ENCODE assay signal across 11 mouse cellular contexts in genomic region chr1:161214465-161214864, GRCm38 (mm10). TPM values are rescaled to one million over a fixed set of nuclear protein-coding genes. Genes with fewer than 3 reads are reported as not detected.
A peak's percentile ranks its signal among the peaks of the same experiment; 100 is the strongest.
DNase-seq lines count a peak whose midpoint lies in the region; ATAC-seq and TF ChIP-seq lines count a peak whose summit lies in the region.
"Had no signal": no experiment of that assay in that cellular context is flagged by ENCODE, and none has a peak within 500 bp of the region (broad histone marks: within the 10 kb centered on the region; RNA-seq: fewer than 3 reads in every experiment).

No protein-coding gene starts in this region.

- H3K4me1 ChIP-seq in hindbrain, embryonic 11.5 days (replicated peaks; ENCODE audit: control insufficient read depth, insufficient read depth, low read length) = no peaks in the 10 kb centered on the region
- no peaks in the 10 kb centered on the region for H3K4me1 ChIP-seq in hindbrain, embryonic 16.5 days (ENCODE audit: control insufficient read depth, insufficient read depth, low read depth, low read length)
- no peaks in the 10 kb centered on the region for H3K4me1 ChIP-seq in E14TG2a.4 (replicated peaks; ENCODE audit: low read depth, low read length)
- no peaks in the 10 kb centered on the region for H3K4me1 ChIP-seq in forebrain, embryonic 13.5 days
- H3K4me1 ChIP-seq: embryonic facial prominence, embryonic 12.5 days had no signal

- no peaks in the 10 kb centered on the region for H3K27me3 ChIP-seq in hindbrain, embryonic 11.5 days (ENCODE audit: control insufficient read depth, insufficient read depth, low read length)
- no peaks in the 10 kb centered on the region for H3K27me3 ChIP-seq in hindbrain, embryonic 16.5 days (replicated peaks; ENCODE audit: control insufficient read depth, insufficient read depth, low read length)
- no peaks in the 10 kb centered on the region for H3K27me3 ChIP-seq in E14TG2a.4 (ENCODE audit: insufficient read depth, low read length)
- H3K27me3 ChIP-seq in forebrain, embryonic 13.5 days = no peaks in the 10 kb centered on the region
- H3K27me3 ChIP-seq: embryonic facial prominence, embryonic 12.5 days had no signal

- no peak overlapping the region for H3K4me3 ChIP-seq in hindbrain, embryonic 11.5 days (ENCODE audit: low read depth, low read length)
- no peak overlapping the region for H3K4me3 ChIP-seq in hindbrain, embryonic 16.5 days (ENCODE audit: low read length)
- H3K4me3 ChIP-seq in E14TG2a.4 (replicated peaks; ENCODE audit: low read length) = no peak overlapping the region
- no peak overlapping the region for H3K4me3 ChIP-seq in forebrain, embryonic 13.5 days
- H3K4me3 ChIP-seq: embryonic facial prominence, embryonic 12.5 days had no signal

- H3K27ac ChIP-seq in hindbrain, embryonic 11.5 days (ENCODE audit: low read depth, low read length) = no peak overlapping the region
- H3K27ac ChIP-seq in hindbrain, embryonic 16.5 days (ENCODE audit: low read depth, low read length) = no peak overlapping the region
- no peak overlapping the region for H3K27ac ChIP-seq in forebrain, embryonic 13.5 days
- H3K27ac ChIP-seq: embryonic facial prominence, embryonic 12.5 days had no signal

- H3K4me2 ChIP-seq in hindbrain, embryonic 11.5 days (replicated peaks; ENCODE audit: low read depth, low read length) = no peak overlapping the region
- no peak overlapping the region for H3K4me2 ChIP-seq in hindbrain, embryonic 16.5 days (ENCODE audit: low read length)
- no peak overlapping the region for H3K4me2 ChIP-seq in forebrain, embryonic 13.5 days
- H3K4me2 ChIP-seq: embryonic facial prominence, embryonic 12.5 days had no signal

- no peaks in the 10 kb centered on the region for H3K36me3 ChIP-seq in hindbrain, embryonic 11.5 days (ENCODE audit: control insufficient read depth, insufficient read depth, low read length)
- no peaks in the 10 kb centered on the region for H3K36me3 ChIP-seq in hindbrain, embryonic 16.5 days (ENCODE audit: control insufficient read depth, insufficient read depth, low read length)
- no peaks in the 10 kb centered on the region for H3K36me3 ChIP-seq in E14TG2a.4 (ENCODE audit: insufficient read depth, low read length)
- H3K36me3 ChIP-seq in forebrain, embryonic 13.5 days (ENCODE audit: poor library complexity, severe bottlenecking) = no peaks in the 10 kb centered on the region
- H3K36me3 ChIP-seq: embryonic facial prominence, embryonic 12.5 days had no signal

- no peak overlapping the region for H3K9ac ChIP-seq in hindbrain, embryonic 11.5 days (ENCODE audit: low read depth, low read length)
- H3K9ac ChIP-seq in hindbrain, embryonic 16.5 days (ENCODE audit: low read depth, low read length) = no peak overlapping the region
- H3K9ac ChIP-seq in forebrain, embryonic 13.5 days = no peak overlapping the region
- H3K9ac ChIP-seq: embryonic facial prominence, embryonic 12.5 days had no signal

- TF ChIP-seq CTCF in E14TG2a.4 (conservative IDR thresholded peaks at IDR 0.05; ENCODE audit: low read length) = peak; percentile 78

- no peak for ATAC-seq in hindbrain, embryonic 11.5 days (ENCODE audit: low FRiP score)
- no peak for ATAC-seq in hindbrain, embryonic 16.5 days
- ATAC-seq in forebrain, embryonic 13.5 days = no peak

- WGBS in hindbrain, embryonic 11.5 days = 28% methylated on average over 4 of the region's 4 CpGs
- 39% methylated on average over 4 of the region's 4 CpGs for WGBS in hindbrain, embryonic 16.5 days
- WGBS in forebrain, embryonic 13.5 days = 33% methylated on average over 4 of the region's 4 CpGs

- no peaks in the 10 kb centered on the region for H3K9me3 ChIP-seq in hindbrain, embryonic 11.5 days (ENCODE audit: control insufficient read depth, low read length)
- H3K9me3 ChIP-seq in hindbrain, embryonic 16.5 days (ENCODE audit: control insufficient read depth, low read length) = no peaks in the 10 kb centered on the region
- H3K9me3 ChIP-seq in E14TG2a.4 (ENCODE audit: low read length) = no peaks in the 10 kb centered on the region
- H3K9me3 ChIP-seq in forebrain, embryonic 13.5 days (replicated peaks) = 0 out of 2 replicates have a peak, but pooled peaks cover 3% of the 10 kb centered on the region
- H3K9me3 ChIP-seq: embryonic facial prominence, embryonic 12.5 days had no signal

- DNase-seq in hindbrain, embryonic 11.5 days (ENCODE audit: low spot score) = peak; percentile 13
- peak; percentile 29 for DNase-seq in c-Kit-negative CD71-positive TER-119-positive erythroid progenitor cells, embryonic 14.5 days (ENCODE audit: low read depth, low spot score)
- peak; percentile 23 for DNase-seq in mesoderm, embryonic 11.5 days (ENCODE audit: low read depth, low spot score)
- DNase-seq in urinary bladder, postnatal 4 days (ENCODE audit: low spot score in 2 of 2) = no peak
- no peak for DNase-seq in right cerebral cortex, postnatal 14 days

RNA-seq across cellular contexts. Expression of gene Prdx6, which starts 36.6 kb away (rescaled TPM):
- polyA plus RNA-seq in hindbrain, embryonic 11.5 days (2014; fragmentation: Nextera tagmentation; extraction: Ambion mirVana) = 451 and 491 TPM in 2 replicates
- polyA plus RNA-seq in hindbrain, embryonic 16.5 days (2015; fragmentation: Nextera tagmentation; extraction: Ambion mirVana) = 182 and 208 TPM in 2 replicates
- polyA plus RNA-seq in forebrain, embryonic 13.5 days (2015; fragmentation: Nextera tagmentation; extraction: Ambion mirVana) = 345 and 360 TPM in 2 replicates

RNA-seq across cellular contexts. Expression of gene Tex50, which starts 55.4 kb away (rescaled TPM):
- polyA plus RNA-seq in hindbrain, embryonic 11.5 days (2014; fragmentation: Nextera tagmentation; extraction: Ambion mirVana) = not detected in 2 replicates
- polyA plus RNA-seq in hindbrain, embryonic 16.5 days (2015; fragmentation: Nextera tagmentation; extraction: Ambion mirVana) = 0.87 and 1.1 TPM in 2 replicates
- polyA plus RNA-seq in forebrain, embryonic 13.5 days (2015; fragmentation: Nextera tagmentation; extraction: Ambion mirVana) = 0.54 and 0.65 TPM in 2 replicates
- polyA plus RNA-seq: limb, embryonic 14.5 days; stomach, embryonic 14.5 days had no signal

Comparison
In these comparisons a context has a peak if more than half of its experiments do, and no peak if none do; other contexts are left out.
1. DNase-seq: peak in hindbrain, embryonic 11.5 days (single experiment), c-Kit-negative CD71-positive TER-119-positive erythroid progenitor cells, embryonic 14.5 days (single experiment) and mesoderm, embryonic 11.5 days (single experiment); none in urinary bladder, postnatal 4 days (0 of 2) and right cerebral cortex, postnatal 14 days (single experiment).